Mouse (Mus musculus) hindbrain, embryonic 13.5 days (tissue): ENCODE measurements around the gene Pkd1l2. TPM values are rescaled to one million over a fixed set of nuclear protein-coding genes. Genes with fewer than 3 reads are reported as not detected.

Experiments
- ATAC-seq: fragments of 200-750 bp; cut with Nextera tagmentation; 2 replicates; pipeline ENCODE4 v1.8.0; 2017; ENCODE audit warnings: moderate TSS enrichment; ENCODE audit not compliant: low FRiP score
- H3K27ac ChIP-seq: fragments of 300-500 bp; sonication (generic); 2 replicates; pipeline ENCODE4 v1.5.1; 2015; ENCODE audit warnings: inconsistent platforms, mild to moderate bottlenecking, moderate library complexity
- H3K27me3 ChIP-seq: fragments of 300-500 bp; sonication (generic); 2 replicates; pipeline ENCODE4 v1.6.1; 2015; ENCODE audit warnings: mild to moderate bottlenecking, inconsistent platforms
- H3K36me3 ChIP-seq: fragments of 300-500 bp; sonication (generic); 2 replicates; pipeline ENCODE4 v1.6.1; 2015; ENCODE audit warnings: mild to moderate bottlenecking, inconsistent platforms
- H3K4me1 ChIP-seq: fragments of 300-500 bp; sonication (generic); replicated peaks from 2 replicates; pipeline ENCODE4 v1.6.1; 2015; ENCODE audit warnings: inconsistent platforms
- H3K4me2 ChIP-seq: fragments of 300-500 bp; sonication (generic); 2 replicates; pipeline ENCODE4 v1.6.1; 2015; ENCODE audit warnings: inconsistent platforms, mild to moderate bottlenecking, moderate library complexity
- H3K4me3 ChIP-seq: fragments of 300-500 bp; sonication (generic); 2 replicates; pipeline ENCODE4 v1.5.1; 2015; ENCODE audit warnings: mild to moderate bottlenecking, inconsistent platforms
- H3K9ac ChIP-seq: fragments of 300-500 bp; sonication (generic); 2 replicates; pipeline ENCODE4 v1.6.1; 2015; ENCODE audit warnings: mild to moderate bottlenecking, inconsistent platforms
- H3K9me3 ChIP-seq: fragments of 300-500 bp; sonication (generic); 2 replicates; pipeline ENCODE4 v1.6.1; 2016; ENCODE audit warnings: inconsistent platforms
- WGBS: fragments of 180-500 bp; shearing (Covaris S2); methylation state at CpG from one replicate; pipeline ENCODE4 v1.1.7; 2015; 5-methylcytosine and 5-hydroxymethylcytosine counted together
- polyA plus RNA-seq: library from polyadenylated mRNA; unstranded; fragments of >200 nt; fragmentation: Nextera tagmentation; extraction: Ambion mirVana; gene quantifications from 2 replicates; pipeline ENCODE4 v1.2.1, GENCODE M21; 2015

Gene Pkd1l2
- polyA plus RNA-seq, 1 experiment from 2014 or later: 0.03 TPM

GRCm38 (mm10) chr8:117053135-117054079 lies 28.8 kb downstream of the Pkd1l2 start:
- Histone ChIP-seq H3K4me3 (no peak overlapping the region), H3K4me2 (no peak overlapping the region), H3K36me3 (no peaks in the 10 kb centered on the region), H3K27me3 (peaks cover 2% of the 10 kb centered on the region; the same call in 1 of the 2 replicates), H3K4me1 (no peaks in the 10 kb centered on the region), H3K9me3 (no peaks in the 10 kb centered on the region), H3K27ac (no peak overlapping the region), H3K9ac (no peak overlapping the region)
- WGBS: 75% methylated on average over 12 of the region's 12 CpGs
- no peak for ATAC-seq

GRCm38 (mm10) chr8:117051316-117051715 lies 30.9 kb downstream of the Pkd1l2 start:
- no peak overlapping the region for H3K4me2 ChIP-seq
- H3K27ac ChIP-seq: no peak overlapping the region
- peaks cover 2% of the 10 kb centered on the region; the same call in 1 of the 2 replicates for H3K27me3 ChIP-seq
- H3K9ac ChIP-seq: no peak overlapping the region
- no peaks in the 10 kb centered on the region for H3K36me3 ChIP-seq
- no peaks in the 10 kb centered on the region for H3K9me3 ChIP-seq
- H3K4me1 ChIP-seq: no peaks in the 10 kb centered on the region
- no peak overlapping the region for H3K4me3 ChIP-seq
- no peak for ATAC-seq
- 76% methylated on average over 9 of the region's 9 CpGs for WGBS

- no peak for ATAC-seq
- H3K27ac ChIP-seq: no peak overlapping the region
- H3K9me3 ChIP-seq: no peaks in the 10 kb centered on the region
- H3K36me3 ChIP-seq: no peaks in the 10 kb centered on the region
- H3K9ac ChIP-seq: no peak overlapping the region
- H3K4me1 ChIP-seq: no peaks in the 10 kb centered on the region
- H3K27me3 ChIP-seq: peaks cover under 1% of the 10 kb centered on the region; the same call in 1 of the 2 replicates
- 85% methylated on average over 9 of the region's 9 CpGs for WGBS
- H3K4me3 ChIP-seq: no peak overlapping the region
- H3K4me2 ChIP-seq: no peak overlapping the region
Observed at GRCm38 (mm10) chr8:117050763-117051162, 31.5 kb downstream of the Pkd1l2 start.

- Histone ChIP-seq H3K9ac (no peak overlapping the region), H3K4me1 (no peaks in the 10 kb centered on the region), H3K4me2 (no peak overlapping the region), H3K9me3 (no peaks in the 10 kb centered on the region), H3K4me3 (no peak overlapping the region), H3K27ac (no peak overlapping the region), H3K36me3 (no peaks in the 10 kb centered on the region), H3K27me3 (no peaks in the 10 kb centered on the region)
- no peak for ATAC-seq
- 72% methylated on average over 7 of the region's 7 CpGs for WGBS
Observed at GRCm38 (mm10) chr8:117049444-117049843, 32.8 kb downstream of the Pkd1l2 start.

- Histone ChIP-seq H3K4me1 (peaks cover 13% of the 10 kb centered on the region), H3K9ac (no peak overlapping the region), H3K4me3 (no peak overlapping the region), H3K27ac (no peak overlapping the region), H3K27me3 (no peaks in the 10 kb centered on the region), H3K9me3 (no peaks in the 10 kb centered on the region), H3K4me2 (no peak overlapping the region), H3K36me3 (no peaks in the 10 kb centered on the region)
- ATAC-seq: no peak
- 90% methylated on average over 3 of the region's 3 CpGs for WGBS
Observed at GRCm38 (mm10) chr8:117043584-117043983, 38.7 kb downstream of the Pkd1l2 start.

GRCm38 (mm10) chr8:117039843-117040242 lies 42.4 kb downstream of the Pkd1l2 start:
- Histone ChIP-seq H3K9me3 (no peaks in the 10 kb centered on the region), H3K27ac (no peak overlapping the region), H3K27me3 (no peaks in the 10 kb centered on the region), H3K4me3 (no peak overlapping the region), H3K36me3 (no peaks in the 10 kb centered on the region), H3K9ac (no peak overlapping the region), H3K4me1 (peaks cover 13% of the 10 kb centered on the region), H3K4me2 (no peak overlapping the region)
- WGBS: 34% methylated on average over 7 of the region's 7 CpGs
- no peak for ATAC-seq

GRCm38 (mm10) chr8:117037374-117037935 lies 44.8 kb downstream of the Pkd1l2 start:
- no peak overlapping the region for H3K4me2 ChIP-seq
- peaks cover 13% of the 10 kb centered on the region for H3K4me1 ChIP-seq
- H3K27ac ChIP-seq: no peak overlapping the region
- H3K9ac ChIP-seq: no peak overlapping the region
- no peaks in the 10 kb centered on the region for H3K27me3 ChIP-seq
- ATAC-seq: no peak
- H3K4me3 ChIP-seq: no peak overlapping the region
- WGBS: 88% methylated on average over 7 of the region's 7 CpGs
- no peaks in the 10 kb centered on the region for H3K9me3 ChIP-seq
- no peaks in the 10 kb centered on the region for H3K36me3 ChIP-seq

- Histone ChIP-seq H3K9ac (no peak overlapping the region), H3K4me2 (no peak overlapping the region), H3K4me1 (no peaks in the 10 kb centered on the region), H3K27me3 (no peaks in the 10 kb centered on the region), H3K4me3 (no peak overlapping the region), H3K36me3 (no peaks in the 10 kb centered on the region), H3K9me3 (no peaks in the 10 kb centered on the region), H3K27ac (no peak overlapping the region)
- WGBS: 83% methylated on average over 3 of the region's 3 CpGs
- ATAC-seq: no peak
Observed at GRCm38 (mm10) chr8:117033393-117033792, 48.9 kb downstream of the Pkd1l2 start.

GRCm38 (mm10) chr8:117032609-117033008 lies 49.6 kb downstream of the Pkd1l2 start:
- no peak overlapping the region for H3K4me2 ChIP-seq
- no peak overlapping the region for H3K4me3 ChIP-seq
- no peak overlapping the region for H3K9ac ChIP-seq
- no peaks in the 10 kb centered on the region for H3K9me3 ChIP-seq
- no peaks in the 10 kb centered on the region for H3K36me3 ChIP-seq
- ATAC-seq: no peak
- H3K4me1 ChIP-seq: no peaks in the 10 kb centered on the region
- 86% methylated on average over 8 of the region's 8 CpGs for WGBS
- no peak overlapping the region for H3K27ac ChIP-seq
- H3K27me3 ChIP-seq: no peaks in the 10 kb centered on the region

GRCm38 (mm10) chr8:117031476-117031875 lies 50.8 kb downstream of the Pkd1l2 start:
- H3K27ac ChIP-seq: no peak overlapping the region
- H3K4me1 ChIP-seq: no peaks in the 10 kb centered on the region
- no peak for ATAC-seq
- no peaks in the 10 kb centered on the region for H3K9me3 ChIP-seq
- H3K4me2 ChIP-seq: no peak overlapping the region
- H3K27me3 ChIP-seq: no peaks in the 10 kb centered on the region
- 66% methylated on average over 6 of the region's 6 CpGs for WGBS
- H3K4me3 ChIP-seq: no peak overlapping the region
- no peaks in the 10 kb centered on the region for H3K36me3 ChIP-seq
- H3K9ac ChIP-seq: no peak overlapping the region

- Histone ChIP-seq H3K9ac (no peak overlapping the region), H3K4me2 (no peak overlapping the region), H3K27ac (no peak overlapping the region), H3K9me3 (no peaks in the 10 kb centered on the region), H3K36me3 (no peaks in the 10 kb centered on the region), H3K27me3 (no peaks in the 10 kb centered on the region), H3K4me1 (no peaks in the 10 kb centered on the region), H3K4me3 (no peak overlapping the region)
- WGBS: 94% methylated on average over 10 of the region's 10 CpGs
- no peak for ATAC-seq
Observed at GRCm38 (mm10) chr8:117028686-117029085, 53.6 kb downstream of the Pkd1l2 start.

- Histone ChIP-seq H3K9me3 (no peaks in the 10 kb centered on the region), H3K27ac (no peak overlapping the region), H3K4me2 (no peak overlapping the region), H3K27me3 (no peaks in the 10 kb centered on the region), H3K9ac (no peak overlapping the region), H3K4me1 (no peaks in the 10 kb centered on the region), H3K36me3 (no peaks in the 10 kb centered on the region), H3K4me3 (no peak overlapping the region)
- WGBS: 89% methylated on average over 5 of the region's 5 CpGs
- no peak for ATAC-seq
Observed at GRCm38 (mm10) chr8:117027601-117028000, 54.6 kb downstream of the Pkd1l2 start.
